Mouse (Mus musculus) heart, adult 2 months (tissue): ENCODE data around the gene Mybphl.
A peak's percentile ranks its signal among the peaks of the same experiment; 100 is the strongest.

Experiments
- CTCF ChIP-seq: fragments of 200-600 bp; IDR thresholded peaks from 2 replicates; pipeline ENCODE4 v1.8.1; 2022; ENCODE audit warnings: antibody characterized with exemption, mild to moderate bottlenecking, moderate library complexity
- EP300 ChIP-seq: fragments of 200-500 bp; IDR thresholded peaks from 2 replicates; pipeline ENCODE4 v1.6.1; 2011; ENCODE audit warnings: low read depth, low read length, control low read depth; ENCODE audit not compliant: insufficient read depth
- POLR2A ChIP-seq: fragments of 200-500 bp; IDR thresholded peaks from 2 replicates; pipeline ENCODE4 v1.6.1; 2011; ENCODE audit warnings: mild to moderate bottlenecking, low read depth, low read length, control low read depth; ENCODE audit not compliant: insufficient read depth

GRCm38 (mm10) chr3:108389111-108389545 is 24.4 kb downstream of the Mybphl start:
- TF ChIP-seq CTCF (peak; percentile 95), EP300 (peak; percentile 98), POLR2A (no peak)
